Mouse (Mus musculus) layer of hippocampus, postnatal 14 days (tissue): ENCODE data around the gene Ceacam10. TPM values are rescaled to one million over a fixed set of nuclear protein-coding genes. Genes with fewer than 3 reads are reported as not detected.
"Not testable (repeated sequence)": the region's sequence is repeated elsewhere in the genome, so short reads cannot be mapped to it uniquely, and the experiment has no call there.

Source experiments
- DNase-seq, 2 experiments: peaks; one replicate each; pipeline ENCODE4 v3.0.0; 2021 to 2022; ENCODE audit warnings: low spot score in 2 of 2, mixed read lengths in 1 of 2
- long read RNA-seq, 2 experiments: library from polyadenylated mRNA; stranded (forward); transcript quantifications; one replicate each; pipeline ENCODE4 v2.0.0; 2021
- total RNA-seq, 2 experiments: library from RNA; stranded (reverse); gene quantifications; 2 replicates each; pipeline ENCODE4 v1.2.3; 2021

The Ceacam10 gene
- total RNA-seq = not detected
- long read RNA-seq, experiment 1 = 0 reads
- long read RNA-seq, experiment 2 = 0 reads

DNA sequence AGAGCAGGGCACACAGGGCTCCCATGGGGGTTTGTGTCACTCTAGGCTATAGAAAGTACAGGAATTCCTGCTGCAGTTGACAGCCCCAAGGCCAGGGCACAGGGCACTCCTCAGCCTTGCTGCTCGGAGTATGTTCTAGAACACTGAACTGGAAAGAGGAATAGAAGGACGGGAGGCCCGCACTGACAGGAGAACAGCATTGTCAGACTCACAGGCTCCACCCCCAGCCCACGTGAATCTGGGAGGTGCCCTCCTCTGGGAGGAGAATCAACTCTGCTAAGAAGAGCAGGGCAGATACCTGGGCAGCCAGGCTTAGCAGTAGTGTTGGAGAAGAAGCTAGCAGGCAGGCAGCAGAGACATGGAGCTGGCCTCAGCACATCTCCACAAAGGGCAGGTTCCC, at the start of gene Ceacam10:
Gene Ceacam10, plus strand, starts transcription at position 289 of the 400 bp plus-strand sequence.
- not testable (repeated sequence) for DNase-seq

DNA sequence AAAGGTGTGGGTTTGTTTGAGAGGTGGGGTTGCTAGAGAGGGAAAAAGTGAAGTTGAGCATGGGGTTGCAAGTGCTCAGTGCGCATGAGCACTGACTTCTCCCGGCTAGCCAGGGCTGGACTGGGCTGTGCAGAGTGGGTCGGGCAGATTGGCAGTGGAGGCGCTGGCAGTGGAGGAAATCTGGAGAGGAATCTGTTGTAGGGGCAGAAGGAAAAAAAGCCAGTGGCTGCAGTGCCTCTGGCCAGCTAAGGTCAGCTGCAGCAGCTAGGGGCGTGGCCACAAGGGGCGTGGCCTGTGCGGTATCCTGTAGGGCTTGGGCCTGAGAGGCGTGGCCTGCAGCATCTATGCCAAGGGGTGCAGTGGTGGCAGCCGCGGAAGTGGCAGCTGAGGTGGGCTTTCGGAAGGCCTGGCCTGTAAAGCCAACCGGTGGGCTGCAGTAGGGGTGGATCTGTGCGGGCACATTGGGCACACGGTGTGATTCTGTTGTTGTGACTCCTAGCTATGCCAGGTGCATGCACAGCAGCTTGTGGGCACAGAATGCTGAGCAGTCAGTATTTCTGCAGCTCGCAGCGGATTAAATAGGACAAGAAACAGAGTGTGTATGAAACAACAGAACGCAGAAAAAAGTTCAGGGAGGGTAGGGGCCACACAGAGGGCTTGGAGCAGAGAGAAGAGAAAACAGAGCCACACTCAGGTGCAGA, 40.9 kb upstream of the Ceacam10 start:
- DNase-seq = no peak

DNA sequence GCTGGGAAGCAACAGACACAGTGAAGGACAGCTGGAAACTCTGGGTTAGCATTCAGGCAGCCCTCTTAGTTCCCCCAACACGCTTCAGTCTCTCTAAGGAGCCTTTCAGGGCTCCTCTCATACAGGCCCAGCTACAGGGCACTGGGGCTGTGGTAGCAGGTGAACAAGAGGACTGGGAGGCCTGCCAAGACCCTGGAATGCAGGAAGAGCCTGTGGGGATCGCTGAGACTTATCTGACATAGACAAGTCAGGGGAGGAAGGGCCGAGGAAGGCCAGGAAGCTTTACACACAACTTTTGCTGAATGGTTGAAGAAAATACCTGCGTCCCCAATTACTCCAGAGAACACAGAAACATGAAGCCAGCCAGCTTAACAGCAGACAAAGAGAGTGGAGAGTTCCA, 26.3 kb upstream of the Ceacam10 start:
- DNase-seq = no peak

DNA sequence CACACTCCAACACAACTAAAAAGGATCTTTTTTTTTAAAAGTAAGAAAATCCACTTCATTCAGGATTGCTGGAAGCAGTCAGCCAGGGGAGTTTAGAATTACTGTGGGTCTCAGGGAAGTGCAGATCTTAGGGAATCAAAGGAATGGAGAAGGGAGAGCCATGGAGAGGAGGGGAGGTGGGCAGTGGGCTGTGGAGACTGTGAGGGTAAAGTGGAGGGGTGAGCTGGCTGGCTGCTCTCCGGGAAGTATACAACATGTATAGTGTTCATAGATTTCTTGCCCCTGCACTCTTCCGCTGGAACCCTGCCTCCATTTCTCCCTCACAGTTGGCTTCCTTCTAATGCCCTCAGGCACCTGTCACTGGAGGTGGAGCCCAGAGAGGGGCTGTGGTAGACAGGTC, 25.4 kb upstream of the Ceacam10 start:
- DNase-seq = no peak

DNA sequence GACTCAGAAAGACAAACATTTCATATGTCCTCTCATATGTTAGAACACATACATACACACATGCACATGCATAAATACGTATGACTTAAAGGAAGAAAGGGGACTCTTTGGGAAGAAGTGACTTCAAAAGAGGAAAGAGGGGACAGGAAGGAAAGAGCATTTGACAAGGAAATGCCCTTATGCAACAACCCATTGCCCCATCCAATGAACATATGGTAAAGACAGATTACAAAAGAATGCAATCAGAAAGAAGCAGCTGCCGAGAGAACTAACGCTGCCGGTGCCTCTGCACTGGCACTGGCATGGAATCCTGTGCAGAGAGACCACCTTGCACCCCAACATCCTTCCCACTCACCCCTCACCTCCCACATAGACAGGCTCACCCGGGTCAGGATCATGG, 23.5 kb upstream of the Ceacam10 start:
- DNase-seq = no peak

DNA sequence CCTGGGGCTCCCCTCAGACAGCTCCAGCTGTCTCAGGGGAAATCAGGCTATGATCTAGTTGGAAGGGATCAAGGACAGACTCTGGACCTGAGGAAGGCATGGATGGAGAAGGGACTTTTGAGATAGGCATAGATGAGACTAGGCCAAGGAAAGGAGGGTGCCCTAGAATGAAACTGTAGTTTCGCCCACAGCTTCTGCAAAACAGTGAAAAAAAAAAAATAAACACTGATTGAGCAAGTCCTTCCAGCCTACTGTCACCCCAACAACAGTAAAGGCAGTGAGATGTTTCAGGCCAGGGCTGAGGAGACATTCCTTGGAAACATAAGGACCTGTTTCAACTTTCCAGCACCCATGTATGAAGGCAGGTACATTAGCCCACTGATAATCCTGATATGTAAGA, 18.5 kb upstream of the Ceacam10 start:
- no peak for DNase-seq

DNA sequence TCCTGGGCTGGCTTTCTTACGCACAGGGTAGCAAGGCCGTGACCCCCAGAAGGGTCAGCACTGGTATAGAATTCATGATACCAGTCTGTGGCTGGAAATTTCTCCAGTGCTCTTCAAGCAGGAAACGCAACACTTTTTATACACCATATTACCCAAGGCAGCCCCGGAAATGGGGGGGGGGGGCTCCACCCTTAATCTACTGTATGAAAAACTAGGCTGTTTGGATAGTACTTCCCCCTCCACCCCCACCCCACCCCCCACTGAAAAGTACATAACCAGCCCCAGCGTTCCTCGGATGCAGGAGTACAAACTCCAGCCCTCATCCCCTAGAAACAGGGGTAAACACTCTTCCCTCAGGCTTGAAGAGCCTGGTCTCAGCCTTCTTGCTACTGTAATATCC, 16.8 kb upstream of the Ceacam10 start, which contains the start of gene Cd177:
Gene Cd177, minus strand, starts transcription at position 101 of the 400 bp plus-strand sequence.
- no peak for DNase-seq

DNA sequence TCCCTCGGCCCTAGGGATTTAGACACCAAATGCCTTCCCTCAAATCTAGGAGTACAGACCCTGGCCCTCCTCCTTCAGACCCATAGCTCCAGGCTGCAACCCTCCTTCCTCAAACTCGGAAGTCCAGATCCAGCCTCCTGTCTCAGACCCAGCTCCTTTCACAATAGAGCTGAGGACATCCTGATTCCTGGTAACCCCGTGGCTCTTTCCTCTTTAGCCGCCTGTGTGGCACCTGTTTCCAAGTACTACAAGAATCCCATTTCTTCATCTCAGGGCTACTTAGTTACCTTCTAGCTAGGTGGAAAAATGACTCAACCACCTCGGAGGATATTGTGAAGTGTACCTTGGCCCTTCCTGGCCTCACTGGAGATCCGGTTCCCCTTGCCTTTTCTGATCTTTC, 15.8 kb upstream of the Ceacam10 start:
- DNase-seq = no peak

DNA sequence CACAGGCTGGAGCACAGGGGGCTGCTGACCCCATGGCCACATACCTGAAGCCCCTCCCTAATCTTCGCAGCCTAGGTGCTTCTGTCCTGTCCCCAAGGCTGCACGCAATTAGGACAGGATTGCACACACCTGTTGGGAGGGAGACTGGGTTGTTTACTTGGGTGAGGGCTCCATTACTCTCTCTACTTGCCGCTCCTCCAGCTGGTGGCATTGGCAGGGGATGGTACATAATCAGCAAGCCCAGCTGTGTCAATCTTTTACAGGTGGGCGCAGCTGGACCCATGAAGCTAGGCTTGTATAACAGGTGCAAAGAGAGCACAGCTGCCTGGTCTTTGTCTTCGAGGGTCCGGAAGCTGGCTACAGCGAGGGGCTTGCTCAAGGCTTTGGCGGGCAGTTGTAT, 14.4 kb upstream of the Ceacam10 start:
- no peak for DNase-seq

DNA sequence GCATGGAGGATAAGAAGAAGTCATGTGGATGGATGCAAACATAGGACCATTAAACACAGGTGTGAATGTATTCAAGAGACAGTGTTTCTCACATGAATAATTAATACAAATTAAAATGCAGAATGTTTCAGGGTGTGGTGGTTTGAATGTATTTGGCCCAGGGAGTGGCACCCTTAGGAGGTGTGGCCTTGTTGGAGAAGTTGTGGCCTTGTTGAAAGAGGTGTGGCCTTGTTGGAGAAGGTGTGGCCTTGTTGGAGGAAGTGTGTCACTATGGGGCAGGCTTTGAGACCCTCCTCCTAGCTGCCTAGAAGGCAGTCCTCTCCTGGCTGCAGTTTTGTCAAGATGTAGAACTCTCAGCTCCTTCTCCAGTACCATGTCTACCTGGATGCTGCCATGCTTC, 5.6 kb upstream of the Ceacam10 start:
- no peak for DNase-seq

DNA sequence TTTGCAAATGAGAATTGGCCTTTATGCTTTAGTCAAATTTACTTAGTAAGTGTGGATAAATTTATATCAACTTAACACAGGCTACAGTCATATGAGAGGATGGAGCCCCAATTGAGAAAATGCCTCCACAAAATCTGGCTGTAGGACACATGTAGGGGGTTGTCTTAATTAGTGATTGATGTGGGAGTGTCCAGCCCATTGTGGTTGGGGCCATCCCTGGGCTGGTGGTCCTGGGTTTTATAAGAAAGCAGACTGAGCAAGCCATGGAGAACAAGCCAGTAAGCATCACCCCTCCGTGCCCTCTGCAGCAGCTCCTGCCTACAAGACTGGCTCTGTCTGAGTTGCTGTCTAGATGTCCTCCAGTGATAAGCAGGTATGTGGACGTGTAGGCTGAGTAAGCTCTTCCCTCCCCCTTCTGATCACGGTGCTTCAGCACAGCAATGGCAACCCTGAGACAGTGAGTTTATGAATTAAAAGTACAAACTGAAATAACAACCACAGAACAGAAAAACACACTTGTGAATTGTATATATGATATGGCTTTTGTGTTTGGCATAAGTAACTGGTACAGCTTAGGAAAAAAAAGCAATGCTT, 3.0 kb upstream of the Ceacam10 start:
- DNase-seq = no peak

DNA sequence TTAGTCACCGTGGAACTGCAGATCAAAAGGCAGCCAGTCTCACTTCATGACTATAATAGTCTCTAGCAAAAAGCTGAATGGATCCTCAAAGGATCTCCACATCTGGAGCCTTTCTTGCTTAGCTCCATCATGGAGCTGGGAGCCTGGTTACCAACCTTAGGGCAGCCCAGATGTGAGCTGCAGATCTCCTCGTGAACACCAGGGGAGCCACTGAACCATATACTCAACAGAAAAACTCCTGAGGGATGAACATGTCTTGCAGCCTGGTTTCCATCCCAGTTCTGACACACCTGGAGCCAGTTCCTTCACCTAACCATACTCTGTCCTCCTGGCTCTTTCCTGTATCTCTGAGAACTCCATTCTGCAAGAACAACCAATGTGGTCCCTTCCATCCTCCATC, 861 bp upstream of the Ceacam10 start:
- no peak for DNase-seq

DNA sequence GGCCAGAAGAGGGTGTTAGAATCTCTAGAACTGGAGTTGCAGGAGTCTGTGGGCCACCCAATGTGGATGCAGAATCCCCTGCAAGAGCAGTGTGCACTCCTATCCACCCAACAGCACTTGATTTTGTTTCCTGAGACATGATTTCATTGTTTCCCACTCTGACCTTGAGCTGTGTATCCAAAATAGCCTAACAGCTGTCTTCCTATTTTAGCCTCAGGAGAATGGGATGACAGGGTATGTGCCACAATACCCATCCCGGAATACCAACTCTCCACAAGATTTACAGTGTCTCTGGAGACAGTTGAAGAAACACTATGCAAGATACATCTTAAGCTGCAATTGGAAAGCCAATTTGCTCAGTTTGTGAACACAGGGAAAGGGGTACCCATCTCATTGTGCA, 20.9 kb downstream of the Ceacam10 start:
- DNase-seq = no peak

DNA sequence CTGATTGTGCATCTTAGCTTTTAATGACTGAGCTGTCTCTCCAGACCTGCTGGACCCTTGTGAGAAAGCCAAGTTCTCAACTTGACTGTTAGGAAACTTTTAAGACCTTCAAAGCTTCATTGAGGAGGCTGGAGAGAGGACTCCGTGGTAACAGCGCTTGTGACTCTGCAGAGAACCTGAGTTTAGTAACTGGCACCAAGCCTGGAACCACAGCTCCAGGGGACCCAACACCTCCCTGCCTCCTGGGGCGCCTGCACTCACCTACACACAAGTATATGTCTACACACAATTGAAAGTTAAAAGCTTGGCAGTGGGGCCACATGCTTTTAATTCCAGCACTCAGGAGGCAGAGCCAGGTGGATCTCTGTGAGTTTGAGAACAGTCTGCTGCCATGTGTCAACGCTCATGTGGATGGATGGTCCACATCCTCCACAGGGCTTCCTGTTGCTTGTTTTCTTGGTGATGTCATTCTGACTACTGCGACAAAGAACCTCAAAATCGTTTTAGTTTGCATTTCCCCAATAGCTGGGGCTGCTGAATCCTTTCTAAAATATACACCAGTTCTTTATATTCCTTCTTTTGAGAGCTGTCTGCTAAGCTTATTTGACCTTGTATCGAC, 25.3 kb downstream of the Ceacam10 start:
- no peak for DNase-seq

DNA sequence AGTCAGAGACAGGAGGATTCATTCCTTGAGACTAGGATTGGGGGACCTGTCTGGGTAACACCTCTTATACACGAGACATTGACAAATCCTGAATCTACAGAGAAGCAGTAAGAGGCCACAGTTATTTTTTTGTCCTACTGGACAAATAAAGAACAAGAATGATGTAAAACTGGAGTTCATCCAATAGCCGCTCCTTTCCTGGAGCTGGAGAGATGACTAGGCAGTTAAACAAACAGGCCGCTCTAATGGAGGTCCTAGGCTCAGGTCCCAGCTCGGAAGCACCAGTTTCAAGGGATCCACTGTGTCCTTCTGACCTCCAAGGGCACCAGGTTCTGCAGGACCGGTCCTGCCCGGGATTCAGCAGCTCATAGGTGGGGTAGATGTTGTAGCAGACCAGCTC, 27.8 kb downstream of the Ceacam10 start:
- no peak for DNase-seq

DNA sequence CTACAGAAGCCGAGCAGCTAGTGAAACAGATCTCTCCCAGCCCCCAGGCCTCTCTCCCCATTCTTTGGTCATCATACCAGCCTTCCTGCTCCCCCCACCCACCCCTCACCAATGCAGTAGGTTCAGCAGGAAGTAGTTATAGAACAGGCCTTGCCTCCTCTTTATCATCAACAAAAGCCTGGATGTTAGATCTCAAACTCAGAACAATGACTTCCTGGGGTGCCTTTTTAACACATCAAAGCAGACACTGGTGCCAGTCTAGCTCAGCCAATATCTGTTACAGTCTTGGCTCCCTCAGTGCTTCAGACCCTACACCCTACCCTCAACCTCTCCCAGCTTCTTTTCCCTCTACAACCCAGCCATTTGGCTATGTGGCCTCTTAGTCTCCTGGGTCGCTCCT, 32.0 kb downstream of the Ceacam10 start:
- DNase-seq = no peak

DNA sequence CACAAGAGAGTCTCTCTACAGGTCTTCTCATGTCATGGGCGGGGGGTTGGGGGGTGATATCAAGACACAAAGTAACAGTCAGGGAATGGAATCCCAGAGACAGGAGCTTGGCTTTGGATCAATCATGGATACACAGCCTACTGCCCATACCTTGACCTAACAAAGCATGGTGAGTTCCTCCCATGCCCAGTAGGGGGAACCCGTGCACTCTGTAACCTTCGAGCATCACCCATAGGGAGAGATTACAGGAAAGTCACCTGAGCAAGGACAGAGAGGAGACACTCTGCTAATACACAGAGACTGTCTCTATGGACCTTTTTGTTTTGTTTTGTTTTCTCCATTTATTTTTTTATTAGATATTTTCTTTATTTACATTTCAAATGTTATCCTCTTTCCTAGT, 40.5 kb downstream of the Ceacam10 start:
- DNase-seq = peak; percentile 34 to 67

DNA sequence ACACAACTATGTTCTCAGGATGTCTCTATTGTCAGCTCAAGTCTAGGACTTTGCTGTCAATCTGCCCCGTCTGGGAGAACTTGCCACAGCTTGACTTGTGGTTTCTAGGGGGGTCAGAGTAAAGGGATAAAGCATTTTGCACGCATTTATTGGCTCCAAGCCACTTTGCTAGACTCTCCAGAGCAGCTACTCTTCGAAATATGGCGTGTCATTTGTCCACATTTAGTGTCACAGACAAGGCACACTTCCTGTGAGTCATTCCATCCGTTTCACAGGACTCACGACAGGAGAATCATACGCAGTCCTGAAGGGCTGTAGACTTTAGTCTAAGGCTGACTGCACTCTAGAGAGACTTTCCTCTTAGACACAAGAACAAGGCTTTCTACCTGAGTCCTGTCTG, 47.4 kb downstream of the Ceacam10 start:
- no peak for DNase-seq

DNA sequence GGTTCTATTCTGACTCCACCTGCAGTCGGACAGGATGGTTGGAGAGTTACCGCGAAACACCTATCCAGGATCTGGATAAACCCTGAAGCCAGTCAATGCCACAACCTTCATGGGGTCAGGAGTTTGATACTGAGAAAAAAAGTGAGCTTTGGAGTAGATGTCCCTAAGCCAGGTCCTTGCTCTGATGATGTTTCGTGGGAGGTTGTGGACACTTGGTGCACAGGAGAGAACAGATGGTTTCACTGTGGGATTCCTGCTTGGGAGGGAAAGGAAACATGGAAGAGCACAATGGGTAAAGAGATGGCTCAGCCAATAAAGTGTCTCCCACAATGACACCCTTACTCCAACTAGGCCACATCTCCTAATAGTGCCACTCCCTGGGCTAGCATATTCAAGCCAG, 50.2 kb downstream of the Ceacam10 start:
- no peak for DNase-seq
